Mouse (Mus musculus) limb, embryonic 13.5 days (tissue): ENCODE measurements around the gene Rnf222. TPM values are rescaled to one million over a fixed set of nuclear protein-coding genes. Genes with fewer than 3 reads are reported as not detected.

Experiments used
- ATAC-seq: fragments of 200-750 bp; cut with Nextera tagmentation; 2 replicates; pipeline ENCODE4 v1.8.0; 2017; ENCODE audit warnings: low read depth, moderate number of reproducible peaks, moderate TSS enrichment; ENCODE audit not compliant: low FRiP score
- H3K27ac ChIP-seq: fragments of 300-500 bp; sonication (generic); 2 replicates; pipeline ENCODE4 v1.5.1; 2015; ENCODE audit warnings: inconsistent platforms, mild to moderate bottlenecking, moderate library complexity
- H3K27me3 ChIP-seq: fragments of 300-500 bp; sonication (generic); 2 replicates; pipeline ENCODE4 v1.6.1; 2015; ENCODE audit warnings: mild to moderate bottlenecking, inconsistent platforms
- H3K36me3 ChIP-seq: fragments of 300-500 bp; sonication (generic); 2 replicates; pipeline ENCODE4 v1.6.1; 2015; ENCODE audit warnings: inconsistent platforms, mild to moderate bottlenecking, moderate library complexity
- H3K4me1 ChIP-seq: fragments of 300-500 bp; sonication (generic); 2 replicates; pipeline ENCODE4 v1.6.1; 2015; ENCODE audit warnings: inconsistent platforms
- H3K4me2 ChIP-seq: fragments of 300-500 bp; sonication (generic); replicated peaks from 2 replicates; pipeline ENCODE4 v1.6.1; 2015; ENCODE audit warnings: inconsistent platforms, mild to moderate bottlenecking, moderate library complexity
- H3K4me3 ChIP-seq: fragments of 300-500 bp; sonication (generic); 2 replicates; pipeline ENCODE4 v1.5.1; 2015; ENCODE audit warnings: moderate library complexity, mild to moderate bottlenecking, inconsistent platforms
- H3K9ac ChIP-seq: fragments of 300-500 bp; sonication (generic); 2 replicates; pipeline ENCODE4 v1.6.1; 2015; ENCODE audit warnings: mild to moderate bottlenecking, inconsistent platforms
- H3K9me3 ChIP-seq: fragments of 300-500 bp; sonication (generic); 2 replicates; pipeline ENCODE4 v1.6.1; 2016; ENCODE audit warnings: inconsistent platforms
- WGBS: fragments of 180-500 bp; shearing (Covaris S2); methylation state at CpG from one replicate; pipeline ENCODE4 v1.1.7; 2015; 5-methylcytosine and 5-hydroxymethylcytosine counted together
- polyA plus RNA-seq: library from polyadenylated mRNA; unstranded; fragments of >200 nt; fragmentation: Nextera tagmentation; extraction: Ambion mirVana; gene quantifications from 2 replicates; pipeline ENCODE4 v1.2.1, GENCODE M21; 2015

Rnf222 gene
- polyA plus RNA-seq, 1 experiment from 2014 or later: 0.23 TPM

GRCm38 (mm10) chr11:68902823-68903222, 14.5 kb downstream of the Rnf222 start:
- WGBS: 81% methylated on average over 5 of the region's 5 CpGs
- no peak for ATAC-seq
- Histone ChIP-seq H3K27me3 (0 out of 2 replicates have a peak, but pooled peaks cover 5% of the 10 kb centered on the region), H3K9me3 (no peaks in the 10 kb centered on the region), H3K4me1 (peaks cover 14% of the 10 kb centered on the region), H3K4me3 (peak overlapping the region; percentile 98), H3K27ac (no peak overlapping the region), H3K9ac (peak overlapping the region; percentile 100), H3K36me3 (peaks cover 47% of the 10 kb centered on the region), H3K4me2 (peak overlapping the region; percentile 83)

- no peak overlapping the region for H3K9ac ChIP-seq
- no peaks in the 10 kb centered on the region for H3K9me3 ChIP-seq
- no peak overlapping the region for H3K27ac ChIP-seq
- no peak overlapping the region for H3K4me3 ChIP-seq
- 0 out of 2 replicates have a peak, but pooled peaks cover 5% of the 10 kb centered on the region for H3K27me3 ChIP-seq
- H3K4me2 ChIP-seq: no peak overlapping the region
- no peak for ATAC-seq
- peaks cover 14% of the 10 kb centered on the region for H3K4me1 ChIP-seq
- H3K36me3 ChIP-seq: peaks cover 47% of the 10 kb centered on the region
- 87% methylated on average over 2 of the region's 2 CpGs for WGBS
Observed at GRCm38 (mm10) chr11:68903775-68904174, 15.4 kb downstream of the Rnf222 start.

- H3K4me3 ChIP-seq: no peak overlapping the region
- H3K9me3 ChIP-seq: no peaks in the 10 kb centered on the region
- H3K4me1 ChIP-seq: peaks cover 16% of the 10 kb centered on the region
- no peaks in the 10 kb centered on the region for H3K27me3 ChIP-seq
- 82% methylated on average over 8 of the region's 8 CpGs for whole genome bisulfite sequencing
- H3K9ac ChIP-seq: no peak overlapping the region
- peaks cover 47% of the 10 kb centered on the region for H3K36me3 ChIP-seq
- no peak for ATAC-seq
- no peak overlapping the region for H3K4me2 ChIP-seq
- H3K27ac ChIP-seq: no peak overlapping the region
Observed at GRCm38 (mm10) chr11:68904375-68905137, 16.2 kb downstream of the Rnf222 start.

GRCm38 (mm10) chr11:68905138-68905531, 16.8 kb downstream of the Rnf222 start:
- Histone ChIP-seq H3K4me1 (peaks cover 16% of the 10 kb centered on the region), H3K36me3 (peaks cover 47% of the 10 kb centered on the region), H3K27me3 (no peaks in the 10 kb centered on the region), H3K4me3 (no peak overlapping the region), H3K9ac (no peak overlapping the region), H3K4me2 (no peak overlapping the region), H3K27ac (no peak overlapping the region), H3K9me3 (no peaks in the 10 kb centered on the region)
- ATAC-seq: no peak
- 75% methylated on average over 3 of the region's 3 CpGs for WGBS

GRCm38 (mm10) chr11:68905665-68906460, 17.5 kb downstream of the Rnf222 start:
- peak overlapping the region; percentile 35; the same call in 1 of the 2 replicates for H3K27ac ChIP-seq
- no peak for ATAC-seq

GRCm38 (mm10) chr11:68906461-68906790, 18.1 kb downstream of the Rnf222 start:
- Histone ChIP-seq H3K9me3 (no peaks in the 10 kb centered on the region), H3K27ac (peak overlapping the region; percentile 35; the same call in 1 of the 2 replicates), H3K4me1 (peaks cover 18% of the 10 kb centered on the region), H3K4me3 (no peak overlapping the region), H3K4me2 (no peak overlapping the region), H3K9ac (no peak overlapping the region), H3K36me3 (peaks cover 47% of the 10 kb centered on the region), H3K27me3 (no peaks in the 10 kb centered on the region)
- 68% methylated on average over 4 of the region's 4 CpGs for WGBS
- ATAC-seq: 0 out of 2 replicates have a peak, but pooled peaks have one; percentile 29

More at GRCm38 (mm10) chr11:68905665-68906460, 17.5 kb downstream of the Rnf222 start:
- WGBS: 90% methylated on average over 9 of the region's 9 CpGs
- Histone ChIP-seq H3K9me3 (no peaks in the 10 kb centered on the region), H3K4me2 (no peak overlapping the region), H3K27me3 (no peaks in the 10 kb centered on the region), H3K36me3 (peaks cover 47% of the 10 kb centered on the region), H3K4me1 (peaks cover 15% of the 10 kb centered on the region), H3K9ac (no peak overlapping the region), H3K4me3 (no peak overlapping the region)

- H3K9ac ChIP-seq: no peak overlapping the region
- no peaks in the 10 kb centered on the region for H3K27me3 ChIP-seq
- no peaks in the 10 kb centered on the region for H3K9me3 ChIP-seq
- peaks cover 24% of the 10 kb centered on the region for H3K4me1 ChIP-seq
- peaks cover 47% of the 10 kb centered on the region for H3K36me3 ChIP-seq
- H3K27ac ChIP-seq: no peak overlapping the region
- no peak for ATAC-seq
- H3K4me2 ChIP-seq: no peak overlapping the region
- 75% methylated on average over 3 of the region's 3 CpGs for WGBS
- H3K4me3 ChIP-seq: no peak overlapping the region
Observed at GRCm38 (mm10) chr11:68907251-68907650, 18.9 kb downstream of the Rnf222 start.

- no peak for ATAC-seq
- Histone ChIP-seq H3K36me3 (peaks cover 30% of the 10 kb centered on the region), H3K9me3 (no peaks in the 10 kb centered on the region), H3K4me1 (peaks cover 18% of the 10 kb centered on the region; the same call in 1 of the 2 replicates), H3K4me3 (no peak overlapping the region), H3K4me2 (no peak overlapping the region), H3K27ac (no peak overlapping the region), H3K27me3 (no peaks in the 10 kb centered on the region), H3K9ac (no peak overlapping the region)
- 42% methylated on average over 7 of the region's 7 CpGs for WGBS
Observed at GRCm38 (mm10) chr11:68908846-68909503, 20.6 kb downstream of the Rnf222 start.

GRCm38 (mm10) chr11:68911531-68912177, 23.3 kb downstream of the Rnf222 start:
- Histone ChIP-seq H3K9me3 (no peaks in the 10 kb centered on the region), H3K27ac (peak overlapping the region; percentile 49), H3K4me1 (peaks cover 18% of the 10 kb centered on the region; the same call in 1 of the 2 replicates), H3K9ac (peak overlapping the region; percentile 27; the same call in 1 of the 2 replicates), H3K27me3 (no peaks in the 10 kb centered on the region), H3K36me3 (peaks cover 4% of the 10 kb centered on the region), H3K4me3 (no peak overlapping the region), H3K4me2 (peak overlapping the region; percentile 14; the same call in 1 of the 2 replicates)
- no peak for ATAC-seq
- WGBS: 33% methylated on average over 14 of the region's 14 CpGs

GRCm38 (mm10) chr11:68914566-68914965, 26.2 kb downstream of the Rnf222 start:
- no peak for ATAC-seq
- no peak overlapping the region for H3K4me2 ChIP-seq

GRCm38 (mm10) chr11:68923191-68923590, 34.8 kb downstream of the Rnf222 start:
- no peak overlapping the region for H3K4me2 ChIP-seq
- 52% methylated on average over 3 of the region's 3 CpGs for WGBS
- H3K36me3 ChIP-seq: no peaks in the 10 kb centered on the region
- H3K4me3 ChIP-seq: no peak overlapping the region
- no peak overlapping the region for H3K27ac ChIP-seq
- H3K4me1 ChIP-seq: no peaks in the 10 kb centered on the region
- H3K9ac ChIP-seq: no peak overlapping the region
- no peak for ATAC-seq
- H3K9me3 ChIP-seq: no peaks in the 10 kb centered on the region
- H3K27me3 ChIP-seq: no peaks in the 10 kb centered on the region

More at GRCm38 (mm10) chr11:68914566-68914965, 26.2 kb downstream of the Rnf222 start:
- no peak overlapping the region for H3K4me3 ChIP-seq
- no peaks in the 10 kb centered on the region for H3K9me3 ChIP-seq
- H3K27ac ChIP-seq: no peak overlapping the region
- H3K36me3 ChIP-seq: no peaks in the 10 kb centered on the region
- no peak overlapping the region for H3K9ac ChIP-seq
- WGBS: 94% methylated on average over 4 of the region's 4 CpGs
- H3K4me1 ChIP-seq: peaks cover 15% of the 10 kb centered on the region; the same call in 1 of the 2 replicates
- H3K27me3 ChIP-seq: no peaks in the 10 kb centered on the region
